Mouse (Mus musculus) gastrocnemius, adult 2 months (tissue): ENCODE results near the gene Khk. TPM values are rescaled to one million over a fixed set of nuclear protein-coding genes. Genes with fewer than 3 reads are reported as not detected.
A peak's percentile ranks its signal among the peaks of the same experiment; 100 is the strongest.

Experiments
- DNase-seq: peaks from one replicate; pipeline ENCODE4 v3.0.0; 2022
- H3K27ac ChIP-seq: fragments of 200-600 bp; 2 replicates; pipeline ENCODE4 v1.8.1; 2022; ENCODE audit warnings: mild to moderate bottlenecking
- H3K4me3 ChIP-seq: fragments of 200-600 bp; 2 replicates; pipeline ENCODE4 v1.8.1; 2022; ENCODE audit warnings: mild to moderate bottlenecking, moderate library complexity
- CTCF ChIP-seq: fragments of 200-600 bp; IDR thresholded peaks from 2 replicates; pipeline ENCODE4 v1.8.1; 2022; ENCODE audit warnings: antibody characterized with exemption, mild to moderate bottlenecking, moderate library complexity
- intact Hi-C: fragments of 180-260 bp; cut with DNase I; formaldehyde crosslinking; loops from one replicate; pipeline ENCODE4 v1.15.1; 2025
- total RNA-seq, 2 experiments: library from RNA; stranded (reverse); gene quantifications; 2 replicates each; pipeline ENCODE4 v1.2.3; 2021

The Khk gene
- total RNA-seq, 2 experiments from 2014 or later, result 29.2 to 30.8 TPM

GRCm38 (mm10) chr5:30915456-30915855, 5.8 kb upstream of the Khk start:
- Histone ChIP-seq H3K27ac (peak overlapping the region; percentile 86), H3K4me3 (peak overlapping the region; percentile 71)
- intact Hi-C loops, result loop anchor here (2.0 kb wide), 1 partner anchor 109 kb away; no protein-coding TSS in a partner anchor
- TF ChIP-seq CTCF, result no peak
- peak; percentile 45 for DNase-seq

GRCm38 (mm10) chr5:30915974-30916433, 5.2 kb upstream of the Khk start:
- H3K4me3 ChIP-seq, result peak overlapping the region; percentile 71
- DNase-seq, result peak; percentile 91
- peak overlapping the region; percentile 86 for H3K27ac ChIP-seq
- TF ChIP-seq CTCF, result peak; percentile 77
- intact Hi-C loops, result loop anchor here (2.0 kb wide), 2 partner anchors 101 to 109 kb away; partner anchors contain the start of gene Mapre3

GRCm38 (mm10) chr5:30916841-30917240, 4.4 kb upstream of the Khk start:
- intact Hi-C loops, result loop anchor here (2.0 kb wide), 1 partner anchor 102 kb away; the partner anchor contains the start of gene Mapre3
- no peak overlapping the region for H3K4me3 ChIP-seq
- H3K27ac ChIP-seq, result peak overlapping the region; percentile 86
- no peak for DNase-seq
- TF ChIP-seq CTCF, result no peak

GRCm38 (mm10) chr5:30917348-30917747, 3.9 kb upstream of the Khk start:
- TF ChIP-seq CTCF, result no peak
- intact Hi-C loops, result loop anchor here (2.0 kb wide), 1 partner anchor 103 kb away; the partner anchor contains the start of gene Mapre3
- no peak for DNase-seq
- Histone ChIP-seq H3K27ac (peak overlapping the region; percentile 86), H3K4me3 (no peak overlapping the region)

- peak overlapping the region; percentile 86; the same call in 1 of the 2 replicates for H3K27ac ChIP-seq
- TF ChIP-seq CTCF, result no peak
- no peak overlapping the region for H3K4me3 ChIP-seq
- DNase-seq, result no peak
- intact Hi-C loops, result loop anchor here (2.0 kb wide), 1 partner anchor 103 kb away; the partner anchor contains the start of gene Mapre3
Measured at GRCm38 (mm10) chr5:30917891-30918670, 3.1 kb upstream of the Khk start.

- no peak for TF ChIP-seq CTCF
- no peak overlapping the region for H3K4me3 ChIP-seq
- H3K27ac ChIP-seq, result 0 out of 2 replicates have a peak overlapping the region, but pooled peaks have one; percentile 5
- intact Hi-C loops, result no loop called here
- no peak for DNase-seq
Measured at GRCm38 (mm10) chr5:30918691-30919090, 2.5 kb upstream of the Khk start.

GRCm38 (mm10) chr5:30919831-30920614, 1.2 kb upstream of the Khk start:
- Histone ChIP-seq H3K4me3 (no peak overlapping the region; the same call in 1 of the 2 replicates), H3K27ac (peak overlapping the region; percentile 94)
- no peak for DNase-seq
- intact Hi-C loops, result no loop called here
- no peak for TF ChIP-seq CTCF

GRCm38 (mm10) chr5:30920621-30921020, 610 bp upstream of the Khk start:
- TF ChIP-seq CTCF, result no peak
- DNase-seq, result peak; percentile 45
- H3K27ac ChIP-seq, result peak overlapping the region; percentile 94
- intact Hi-C loops, result no loop called here
- peak overlapping the region; percentile 76 for H3K4me3 ChIP-seq

GRCm38 (mm10) chr5:30922581-30923041, 1.4 kb downstream of the Khk start:
- no peak for TF ChIP-seq CTCF
- peak overlapping the region; percentile 76 for H3K4me3 ChIP-seq
- intact Hi-C loops, result no loop called here
- DNase-seq, result no peak
- peak overlapping the region; percentile 94 for H3K27ac ChIP-seq

- intact Hi-C loops, result no loop called here
- no peak overlapping the region for H3K4me3 ChIP-seq
- no peak overlapping the region for H3K27ac ChIP-seq
- no peak for DNase-seq
- no peak for TF ChIP-seq CTCF
Measured at GRCm38 (mm10) chr5:30923119-30923518, 1.9 kb downstream of the Khk start.

GRCm38 (mm10) chr5:30924614-30925013, 3.4 kb downstream of the Khk start:
- TF ChIP-seq CTCF, result no peak
- intact Hi-C loops, result loop anchor here (5.0 kb wide), 1 partner anchor 123 kb away; the partner anchor contains the start of genes Atraid and Slc5a6
- Histone ChIP-seq H3K4me3 (no peak overlapping the region), H3K27ac (no peak overlapping the region)
- no peak for DNase-seq

- Histone ChIP-seq H3K4me3 (no peak overlapping the region), H3K27ac (no peak overlapping the region)
- TF ChIP-seq CTCF, result no peak
- no peak for DNase-seq
- intact Hi-C loops, result loop anchor here (5.0 kb wide), 1 partner anchor 122 kb away; the partner anchor contains the start of genes Atraid and Slc5a6
Measured at GRCm38 (mm10) chr5:30925217-30925616, 4.0 kb downstream of the Khk start.
